Mouse (Mus musculus) heart, adult 18-20 months (tissue): ENCODE data around the gene Gfpt1. TPM values are rescaled to one million over a fixed set of nuclear protein-coding genes. Genes with fewer than 3 reads are reported as not detected.

Experiments
- DNase-seq, 2 experiments: peaks; one replicate each; pipeline ENCODE4 v3.0.0; 2021 to 2022; ENCODE audit warnings: mixed read lengths in 1 of 2
- total RNA-seq, 2 experiments: library from RNA; stranded (reverse); gene quantifications; 2 replicates each; pipeline ENCODE4 v1.2.3; 2021

The Gfpt1 gene
- total RNA-seq, 2 experiments from 2014 or later = 16.9 to 20.8 TPM

- peak; percentile 78 to 94 for DNase-seq
These were observed 58.8 kb downstream of the Gfpt1 start for GRCm38 (mm10) chr6:87101281-87101954.

DNA sequence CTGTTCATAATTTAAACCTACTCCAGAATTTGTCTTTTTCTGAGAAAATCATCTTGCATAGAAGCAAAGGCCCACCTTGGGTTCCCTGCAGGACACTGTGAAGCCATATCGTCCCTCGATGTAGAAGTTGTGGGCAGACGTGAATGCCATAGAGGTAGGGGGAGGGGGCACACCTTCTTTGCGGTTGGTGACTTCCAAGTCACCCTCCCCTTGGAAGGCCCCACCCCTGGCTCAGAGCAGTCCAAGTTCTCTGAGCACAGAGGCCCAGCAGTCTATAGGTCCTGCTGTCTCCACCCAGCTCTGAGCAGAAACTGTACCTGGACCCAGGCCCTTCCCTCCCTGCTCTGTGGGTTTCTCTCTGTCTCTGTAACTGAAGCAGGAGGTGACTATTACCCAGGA is 59.3 kb downstream of the Gfpt1 start:
- peak; percentile 8 to 22 for DNase-seq

GRCm38 (mm10) chr6:87102421-87102911 is 59.8 kb downstream of the Gfpt1 start:
- peak; percentile 32 to 54 for DNase-seq

GRCm38 (mm10) chr6:87103314-87103713 is 60.7 kb downstream of the Gfpt1 start:
- no peak for DNase-seq

DNA sequence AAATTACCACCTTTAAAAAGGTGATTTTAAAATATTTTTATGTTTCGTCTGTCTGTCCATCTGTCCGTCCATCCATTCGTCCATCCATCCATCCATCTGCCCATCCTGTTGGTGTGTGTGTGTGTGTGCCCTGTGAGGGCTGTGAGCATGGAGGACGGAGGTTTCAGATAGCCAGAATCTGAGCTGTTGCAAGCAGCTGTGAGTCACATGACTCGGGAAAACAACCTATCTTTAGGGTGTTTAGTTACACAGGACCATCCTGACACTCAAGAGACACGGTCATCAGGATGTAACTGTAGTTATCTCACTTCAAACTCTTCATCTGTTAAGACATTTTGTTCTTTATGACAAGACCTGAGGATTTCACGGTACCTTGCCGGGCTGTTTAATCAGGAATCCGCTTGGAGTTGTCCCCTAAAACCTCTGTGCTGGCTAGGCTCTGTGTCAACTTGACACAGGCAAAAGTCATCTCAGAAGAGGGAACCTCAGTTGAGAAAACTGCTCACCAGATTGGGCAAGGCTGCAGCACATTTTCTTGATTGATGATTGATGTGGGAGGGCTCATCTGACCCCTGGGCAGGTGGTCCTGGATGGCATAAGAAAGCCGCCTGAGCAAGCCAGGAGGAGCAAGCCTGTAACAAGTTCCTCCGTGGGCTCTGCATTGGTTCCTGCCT is 61.6 kb downstream of the Gfpt1 start, which contains the start of gene D6Ertd527e:
TSS of gene D6Ertd527e (plus strand) at position 624 of the 674 bp plus-strand sequence.
- DNase-seq = no peak

DNA sequence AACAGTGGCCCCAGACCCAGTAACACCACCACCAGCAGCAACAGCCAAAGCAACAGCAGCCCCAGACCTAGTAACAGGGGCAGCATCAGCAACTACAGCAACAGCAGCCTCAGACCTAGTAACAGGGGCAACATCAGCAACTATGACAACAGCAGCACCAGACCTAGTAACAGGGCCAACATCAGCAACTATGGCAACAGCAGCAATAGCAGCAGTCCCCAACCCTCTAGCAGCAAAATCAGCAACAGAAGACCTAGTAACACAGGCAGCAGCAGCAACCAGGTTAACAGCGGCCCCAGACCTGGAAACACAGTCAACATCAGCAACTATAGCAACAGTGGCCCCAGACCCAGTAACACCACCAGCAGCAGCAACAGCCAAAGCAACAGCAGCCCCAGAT is 68.8 kb downstream of the Gfpt1 start:
- DNase-seq = no peak

DNA sequence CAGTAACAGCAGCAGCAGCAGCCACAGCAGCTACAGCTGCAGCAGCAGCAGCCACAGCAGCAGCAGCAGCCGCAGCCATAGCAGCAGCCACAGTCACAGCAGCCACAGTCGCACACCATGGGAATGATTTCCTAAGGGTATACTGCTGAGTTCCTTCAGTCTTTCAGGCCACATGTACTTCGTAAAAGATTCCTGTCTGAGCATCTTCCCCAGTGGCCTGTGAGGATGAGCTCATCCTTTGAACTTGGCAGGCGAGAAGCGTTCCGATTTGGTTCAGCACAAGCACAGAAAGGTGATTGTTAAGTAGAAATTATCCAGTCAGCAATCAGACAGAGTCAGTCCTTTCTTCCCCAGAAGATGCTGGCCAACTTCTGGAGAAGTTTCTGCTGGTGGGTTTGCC is 69.5 kb downstream of the Gfpt1 start:
- peak; percentile 29 to 41 for DNase-seq

DNA sequence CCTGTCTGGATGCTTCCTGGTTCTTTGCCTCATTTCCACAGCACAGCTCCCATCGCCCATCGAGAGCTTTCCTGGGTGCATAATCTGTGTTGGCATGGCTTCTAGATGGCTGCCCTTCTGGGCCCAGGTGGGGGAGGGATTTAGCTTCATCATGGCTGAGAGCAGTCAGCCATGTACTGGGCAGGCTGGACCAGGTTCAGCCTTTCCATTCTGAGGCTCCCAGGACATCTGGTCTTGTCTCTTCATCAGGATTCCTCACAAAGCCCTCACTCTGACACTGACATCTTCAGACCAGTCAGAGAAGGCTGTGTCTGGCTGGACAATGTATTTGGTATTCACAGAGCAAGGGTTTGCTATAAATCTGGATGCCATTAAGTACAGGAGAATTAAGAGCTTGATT is 73.3 kb downstream of the Gfpt1 start:
- DNase-seq = no peak

DNA sequence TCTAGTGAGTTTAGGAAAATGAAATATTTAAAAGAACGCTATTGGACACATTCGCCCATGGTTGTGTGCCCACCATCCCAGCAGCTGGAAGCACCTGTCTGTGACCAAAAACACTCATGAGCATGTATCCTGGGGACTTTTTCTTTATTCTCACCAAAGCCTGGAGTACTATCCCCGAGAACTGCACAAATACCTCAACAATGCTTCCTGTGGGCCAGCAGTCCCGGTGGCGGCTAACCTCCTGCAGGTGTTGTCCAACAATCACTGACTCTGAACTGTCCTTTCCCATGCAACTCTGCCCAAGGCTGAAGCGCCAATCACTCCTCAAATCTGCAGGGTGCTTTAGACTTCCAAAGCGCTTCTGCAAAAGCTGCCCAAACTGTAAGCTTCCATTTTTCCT is 74.0 kb downstream of the Gfpt1 start:
- no peak for DNase-seq

DNA sequence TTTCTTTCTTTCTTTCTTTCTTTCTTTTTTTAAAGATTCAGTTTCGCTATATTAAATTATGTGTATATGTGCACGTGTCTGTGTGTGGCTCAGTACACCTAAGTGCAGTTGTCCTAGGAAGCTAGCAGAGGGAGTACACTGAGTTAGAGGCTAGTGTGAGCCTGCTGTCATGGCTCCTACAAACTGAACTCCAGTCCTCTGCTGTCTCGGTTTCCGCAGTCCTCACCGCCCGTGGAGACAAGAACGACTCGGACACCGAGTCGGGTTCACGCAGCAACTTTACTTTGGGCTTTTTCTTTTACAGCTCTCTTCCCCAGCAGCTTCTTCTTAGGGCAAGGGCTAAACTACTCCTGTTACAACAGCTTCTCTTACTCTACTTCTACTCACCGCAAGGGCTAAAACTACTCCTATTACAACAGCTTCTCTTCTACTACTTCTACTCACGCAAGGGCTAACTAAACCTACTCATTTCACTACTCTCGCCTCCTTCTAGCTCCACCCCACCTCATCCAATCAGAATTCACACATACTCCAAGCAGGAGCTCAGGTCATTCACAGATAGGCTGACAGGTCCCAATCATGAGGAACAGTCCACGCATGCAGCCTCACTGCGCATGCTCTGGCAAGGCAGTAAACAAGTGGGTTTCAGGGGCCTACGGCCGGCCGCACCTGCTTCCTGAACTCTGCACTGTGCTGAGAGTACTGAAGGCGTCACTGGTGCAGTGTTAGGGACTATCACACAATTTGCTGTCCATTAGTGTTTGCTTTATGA is 76.6 kb downstream of the Gfpt1 start:
- no peak for DNase-seq

DNA sequence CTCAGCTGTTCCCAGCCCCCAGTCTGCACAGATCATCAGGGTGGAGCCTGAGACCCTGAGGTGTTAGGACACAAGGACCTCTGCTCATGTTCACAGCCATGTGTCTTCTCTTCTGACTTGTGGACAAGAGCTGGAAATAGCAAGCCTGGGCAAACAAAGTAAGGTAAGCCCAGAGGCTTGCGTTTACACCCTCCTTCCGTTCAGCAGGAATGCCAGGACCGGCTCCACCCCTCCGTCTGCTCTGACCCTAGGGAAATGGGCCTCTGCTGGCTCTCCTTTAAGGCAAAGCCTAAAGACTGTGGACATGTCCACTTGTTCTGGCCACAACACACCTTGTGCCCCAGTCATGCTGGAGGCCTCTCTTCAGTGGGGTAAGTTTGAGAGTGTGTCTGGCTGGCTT is 77.3 kb downstream of the Gfpt1 start:
- DNase-seq = no peak

- no peak for DNase-seq
These were observed 78.0 kb downstream of the Gfpt1 start for GRCm38 (mm10) chr6:87120661-87121060.

- no peak for DNase-seq
These were observed 79.3 kb downstream of the Gfpt1 start for GRCm38 (mm10) chr6:87121961-87122360.

- no peak for DNase-seq
These were observed 80.8 kb downstream of the Gfpt1 start for GRCm38 (mm10) chr6:87123406-87123805.

GRCm38 (mm10) chr6:87123973-87124372 is 81.3 kb downstream of the Gfpt1 start:
- DNase-seq = no peak

DNA sequence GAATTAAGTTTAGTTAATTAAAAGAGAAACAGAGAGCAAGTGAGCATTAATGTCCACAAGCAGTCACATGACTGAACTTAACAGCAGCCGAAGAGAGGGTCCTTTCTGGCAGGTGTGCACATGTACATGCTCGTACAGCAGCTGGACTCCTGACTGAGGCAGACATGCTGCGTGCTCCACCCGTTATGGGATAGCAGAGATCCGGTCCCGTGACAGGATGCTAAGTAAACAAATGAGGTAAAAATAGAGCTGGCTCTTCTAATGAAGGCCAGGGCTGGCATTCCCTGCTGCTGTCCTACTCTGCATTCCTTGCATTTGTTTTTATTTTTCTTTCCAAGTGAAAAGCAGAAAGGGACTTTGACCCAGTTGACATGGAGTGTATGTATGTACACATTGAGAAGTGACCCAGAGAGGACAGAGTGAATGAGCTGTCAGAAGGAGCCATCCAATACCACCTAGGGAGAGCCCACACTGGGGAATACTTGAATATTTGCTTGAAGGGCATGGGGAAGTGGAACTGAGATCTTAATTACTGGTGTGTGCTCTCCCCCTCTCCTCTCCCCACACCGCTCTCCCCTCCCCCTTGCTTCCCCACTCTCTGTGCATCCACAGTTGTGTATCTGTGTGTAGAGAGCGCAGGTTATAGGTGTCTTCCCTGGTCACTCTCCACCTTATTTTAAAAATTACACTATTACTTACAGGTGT is 84.6 kb downstream of the Gfpt1 start:
- no peak for DNase-seq

DNA sequence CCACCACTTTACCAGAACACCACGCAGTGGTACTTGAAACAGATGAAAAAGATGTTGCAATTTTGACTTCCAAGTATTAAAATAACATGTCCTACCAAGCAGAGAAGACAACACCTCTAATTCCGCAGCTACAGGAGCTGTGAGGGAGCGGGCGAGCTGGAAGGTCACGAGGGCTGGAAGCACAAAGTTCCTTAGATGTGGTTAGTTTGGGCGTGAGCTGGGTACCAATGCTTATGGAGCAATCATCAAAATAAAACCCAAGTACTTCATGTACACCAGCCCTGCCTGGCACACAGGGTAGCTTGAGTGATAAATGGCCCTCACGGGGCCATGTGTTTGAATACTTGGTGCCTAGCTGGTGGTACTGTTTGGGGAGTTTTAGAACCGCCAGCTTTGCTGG is 87.2 kb downstream of the Gfpt1 start:
- no peak for DNase-seq

DNA sequence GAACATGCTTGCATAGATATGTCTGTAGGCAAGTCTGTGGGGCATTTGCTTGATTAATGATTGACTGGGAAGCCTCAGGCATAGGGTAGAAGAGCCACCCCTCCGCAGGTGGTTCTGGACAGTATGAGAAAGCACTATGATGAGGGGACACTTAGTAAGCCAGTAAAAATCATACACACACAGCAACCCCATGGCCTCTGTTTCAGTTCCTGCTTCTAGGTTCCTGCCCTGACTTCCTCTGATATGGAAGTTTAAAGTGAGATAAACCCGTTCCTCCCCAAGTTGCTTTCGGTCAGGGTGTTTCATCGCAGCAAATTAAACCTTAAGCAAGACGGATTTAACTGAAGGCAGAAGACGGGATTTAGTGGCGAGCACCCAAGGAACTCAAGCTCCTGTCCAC is 88.0 kb downstream of the Gfpt1 start:
- no peak for DNase-seq

DNA sequence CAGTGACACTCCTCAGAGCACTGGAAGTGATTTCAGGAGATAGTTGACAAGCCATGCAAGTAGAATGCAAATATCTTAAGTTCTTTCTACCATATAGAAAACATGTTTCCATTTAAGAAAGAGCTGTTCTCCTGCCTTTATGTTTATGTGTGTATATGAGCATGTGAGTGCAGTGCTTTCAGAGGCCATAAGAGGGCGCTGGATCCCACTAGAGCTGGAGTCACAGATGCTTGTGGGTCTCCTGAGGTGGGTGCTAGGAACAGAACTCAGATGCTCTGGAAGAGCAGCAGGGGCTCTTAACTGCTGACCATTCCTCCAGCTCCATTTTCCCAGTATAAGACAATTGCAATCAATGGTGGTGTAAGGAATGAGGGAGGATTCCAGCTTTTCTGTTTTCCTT is 88.4 kb downstream of the Gfpt1 start:
- no peak for DNase-seq

DNA sequence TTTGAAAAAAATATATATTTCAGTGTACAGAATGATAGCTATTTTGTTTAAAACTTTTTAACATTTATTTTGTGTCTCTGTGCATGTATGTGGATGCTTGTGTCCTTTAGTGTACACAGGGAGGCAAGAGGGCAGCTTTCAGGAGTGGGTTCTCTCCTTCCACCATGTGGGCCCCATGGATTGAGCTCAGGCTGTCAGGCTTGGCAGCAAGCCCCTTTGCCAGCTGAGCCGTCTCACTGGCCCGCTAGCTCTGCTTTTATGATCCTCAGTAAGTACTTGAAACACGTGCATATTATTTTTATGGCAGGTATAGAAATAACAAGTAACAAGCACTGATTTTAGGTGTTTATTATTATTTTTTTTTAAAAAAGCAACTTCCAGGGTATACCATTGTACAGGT is 90.9 kb downstream of the Gfpt1 start:
- no peak for DNase-seq

GRCm38 (mm10) chr6:87133966-87134546 is 91.4 kb downstream of the Gfpt1 start:
- DNase-seq = no peak

- no peak for DNase-seq
These were observed 95.8 kb downstream of the Gfpt1 start for GRCm38 (mm10) chr6:87138479-87138878.
